Mouse (Mus musculus) granulocyte monocyte progenitor cell, adult 5-6 weeks (primary cell): ENCODE results near the gene Sowaha. TPM values are rescaled to one million over a fixed set of nuclear protein-coding genes. Genes with fewer than 3 reads are reported as not detected.
A peak's percentile ranks its signal among the peaks of the same experiment; 100 is the strongest.
"Not testable (repeated sequence)": the region's sequence is repeated elsewhere in the genome, so short reads cannot be mapped to it uniquely, and the experiment has no call there.

Source experiments
- ATAC-seq: replicated peaks from 2 replicates; pipeline ENCODE4 v1.8.0; 2016; ENCODE audit warnings: mild to moderate bottlenecking, moderate TSS enrichment, inconsistent platforms; ENCODE audit not compliant: poor library complexity, severe bottlenecking
- total RNA-seq, 2 experiments: library from RNA; stranded (forward) in 1 of 2; stranded (reverse) in 1 of 2; fragments of 200-712, 200-1000 nt in 1 of 2; fragments of >200 nt in 1 of 2; fragmentation: Nextera tagmentation in 1 of 2; gene quantifications; 2 replicates each; pipeline ENCODE4 v1.2.3; 2014 to 2017

Gene Sowaha
- total RNA-seq, 2 experiments from 2014 or later: not detected

DNA sequence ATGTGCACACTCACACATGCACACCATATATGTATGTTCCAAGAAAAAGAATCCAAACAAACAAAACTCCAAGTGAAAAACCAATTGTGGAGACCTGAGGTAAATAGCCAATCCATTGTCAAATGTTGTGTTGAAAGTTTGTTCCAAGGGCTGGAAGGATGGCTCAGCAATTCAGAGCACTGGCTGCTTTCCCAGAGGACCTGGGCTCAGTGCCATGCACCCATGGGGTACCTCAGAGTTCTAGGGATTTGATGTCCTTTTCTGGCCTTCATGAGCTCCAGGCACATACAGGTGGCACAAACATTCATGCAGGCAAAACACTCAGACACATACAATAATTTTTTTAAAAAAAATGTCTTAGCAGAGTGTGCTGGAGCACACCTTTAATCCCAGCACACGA, 31.5 kb downstream of the Sowaha start:
- ATAC-seq: no peak

DNA sequence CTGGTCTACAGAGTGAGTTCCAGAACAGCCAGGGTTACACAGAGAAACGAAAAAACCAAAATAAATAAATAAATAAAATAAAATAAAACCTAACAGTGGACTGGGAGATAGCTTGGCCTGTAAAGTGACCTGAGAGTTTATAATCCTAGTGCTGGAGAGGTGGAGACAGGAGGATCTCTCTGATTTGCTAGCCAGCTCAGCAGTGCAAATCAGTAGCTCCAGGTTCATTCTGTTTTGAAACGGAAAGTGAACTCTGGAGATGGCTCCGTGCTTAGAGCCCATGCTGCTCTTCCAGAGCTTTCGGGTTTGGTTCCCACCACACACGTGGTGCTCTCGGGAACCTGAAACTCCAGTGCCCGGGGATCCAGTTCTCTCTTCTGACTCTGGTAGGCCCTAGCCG, 32.1 kb downstream of the Sowaha start:
- ATAC-seq: no peak

DNA sequence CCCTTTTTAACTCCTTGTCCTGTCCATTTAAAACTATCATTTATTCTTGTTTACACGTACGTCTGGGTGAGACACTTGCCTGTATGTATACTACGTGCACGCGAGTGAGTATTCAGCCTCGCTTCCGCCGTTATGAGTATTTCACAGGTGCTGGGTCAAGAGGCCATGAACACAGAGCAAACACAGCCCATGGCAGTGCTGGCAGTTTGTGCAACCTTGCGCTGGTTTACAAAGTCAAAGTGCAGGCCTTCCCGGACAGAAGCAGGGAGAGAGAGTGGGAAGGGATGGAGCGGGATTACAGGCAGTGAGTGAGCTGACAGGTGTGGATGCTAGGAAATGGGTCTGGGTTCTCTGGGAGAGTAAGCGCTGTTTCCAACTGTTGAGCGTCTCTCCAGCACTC, 33.9 kb downstream of the Sowaha start:
- ATAC-seq: no peak

DNA sequence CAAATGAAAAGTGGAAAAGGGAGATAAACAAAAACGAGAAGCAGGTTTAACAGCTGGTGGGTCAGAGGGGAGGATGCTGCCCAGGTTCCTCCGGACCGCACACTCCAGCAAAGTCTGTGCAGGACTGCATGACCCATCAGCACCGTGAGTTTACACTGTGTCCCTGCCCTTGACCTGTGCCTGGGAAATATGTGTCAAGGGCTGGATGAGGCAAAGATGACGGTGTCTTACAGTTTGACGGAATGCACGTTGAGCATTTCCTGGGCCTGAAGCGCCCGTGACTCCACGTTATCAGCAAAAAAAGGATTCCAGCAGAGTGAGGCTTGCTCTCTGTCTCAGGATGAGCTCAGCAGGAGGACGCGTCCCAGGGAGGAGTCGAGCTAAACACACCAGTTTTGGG, 34.5 kb downstream of the Sowaha start:
- ATAC-seq: no peak

DNA sequence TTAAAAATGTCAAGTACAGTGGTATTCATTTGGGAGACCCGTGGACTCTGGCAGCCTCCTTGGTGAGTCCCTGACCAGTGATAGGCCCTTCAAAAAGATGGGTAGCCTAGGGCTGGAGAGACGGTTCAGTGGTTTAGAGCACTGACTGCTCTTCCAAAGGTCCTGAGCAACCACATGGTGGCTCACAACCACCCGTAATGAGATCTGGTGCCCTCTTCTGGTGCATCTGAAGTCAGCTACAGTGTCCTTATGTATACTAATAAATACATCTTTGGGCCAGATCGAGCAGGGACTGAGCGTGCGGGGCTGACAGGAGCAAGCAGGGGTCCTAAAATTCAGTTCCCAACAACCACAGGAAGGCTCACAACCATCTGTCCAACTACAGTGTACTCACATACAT, 36.2 kb downstream of the Sowaha start:
- peak; percentile 30; the same call in 1 of the 2 replicates for ATAC-seq

DNA sequence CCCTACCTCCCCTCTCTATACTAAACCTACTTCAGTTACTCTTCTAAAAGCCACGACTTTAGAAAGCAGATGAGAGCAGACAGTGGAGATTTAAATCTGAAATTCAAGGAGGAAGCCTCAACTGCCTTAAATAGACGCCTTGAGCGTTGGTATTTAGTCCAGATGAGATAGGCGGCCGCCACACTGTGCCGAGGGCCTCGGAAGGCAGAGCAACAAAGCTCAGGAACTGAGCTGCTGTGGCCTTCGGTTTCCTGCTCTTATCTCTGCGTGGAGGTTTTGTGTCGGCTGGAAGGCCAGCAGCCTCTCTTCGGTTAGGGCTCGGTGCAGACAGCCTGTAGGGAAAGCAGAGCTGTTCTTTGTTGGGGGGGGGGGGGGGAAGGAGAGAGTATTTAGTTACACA, 38.2 kb downstream of the Sowaha start:
- ATAC-seq: peak; percentile 22; the same call in 1 of the 2 replicates

DNA sequence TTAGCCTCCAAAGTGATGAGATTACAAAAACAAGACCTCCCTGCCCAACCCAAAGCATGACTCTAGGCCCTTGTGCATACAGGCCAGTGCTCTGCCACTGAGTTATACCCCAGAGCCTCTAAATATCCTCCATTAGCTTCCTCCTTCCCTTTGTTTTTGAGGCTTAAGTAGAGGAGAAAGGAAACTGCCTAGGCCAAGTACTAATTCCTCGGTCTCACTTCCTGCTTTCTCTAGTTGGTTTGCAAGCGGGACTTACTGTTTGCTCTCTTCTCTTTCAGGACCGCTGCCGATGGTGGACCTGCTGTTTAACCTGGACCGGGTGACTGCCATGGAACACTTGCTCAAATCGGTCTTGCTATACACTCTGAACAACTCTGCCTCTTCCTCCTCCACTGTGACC, 43.7 kb downstream of the Sowaha start:
- ATAC-seq: peak; percentile 59

DNA sequence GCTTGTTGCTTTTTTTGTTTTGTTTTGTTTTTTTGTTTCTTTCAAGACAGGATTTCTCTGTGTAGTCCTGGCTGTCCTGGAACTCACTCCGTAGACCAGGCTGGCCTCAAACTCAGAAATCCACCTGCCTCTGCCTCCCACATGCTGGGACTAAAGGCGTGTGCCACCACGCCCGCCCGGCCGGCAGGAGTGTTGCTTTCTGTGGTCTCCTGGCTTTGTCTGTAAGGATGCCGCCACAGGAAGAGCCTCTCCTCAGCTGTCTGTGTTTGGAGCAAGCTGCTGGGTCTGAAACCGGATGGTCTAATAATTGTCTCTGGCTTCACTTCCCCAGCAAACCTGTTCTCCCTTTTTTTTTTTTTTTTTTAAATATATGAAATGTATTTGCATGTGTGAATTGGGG, 44.6 kb downstream of the Sowaha start:
- no peak for ATAC-seq

DNA sequence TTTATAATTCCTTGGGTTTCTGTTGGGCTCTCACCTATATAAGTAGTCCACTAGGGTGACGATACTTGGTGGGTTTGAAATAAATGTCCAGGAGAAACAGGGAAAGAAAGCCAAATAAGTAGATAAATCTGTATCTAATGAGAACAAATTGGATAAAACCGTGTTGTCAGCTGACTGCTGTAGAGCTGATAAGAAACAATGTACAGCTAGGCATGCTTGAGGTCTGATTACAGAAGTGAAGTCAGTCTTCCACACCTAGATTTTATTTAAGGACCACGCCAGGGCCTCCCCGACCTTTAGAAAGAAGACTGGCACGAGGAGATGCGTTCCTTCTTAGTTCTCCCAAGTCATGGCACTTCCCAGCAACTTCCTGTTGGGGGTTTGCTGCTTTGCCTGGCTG, 47.0 kb downstream of the Sowaha start:
- ATAC-seq: no peak

DNA sequence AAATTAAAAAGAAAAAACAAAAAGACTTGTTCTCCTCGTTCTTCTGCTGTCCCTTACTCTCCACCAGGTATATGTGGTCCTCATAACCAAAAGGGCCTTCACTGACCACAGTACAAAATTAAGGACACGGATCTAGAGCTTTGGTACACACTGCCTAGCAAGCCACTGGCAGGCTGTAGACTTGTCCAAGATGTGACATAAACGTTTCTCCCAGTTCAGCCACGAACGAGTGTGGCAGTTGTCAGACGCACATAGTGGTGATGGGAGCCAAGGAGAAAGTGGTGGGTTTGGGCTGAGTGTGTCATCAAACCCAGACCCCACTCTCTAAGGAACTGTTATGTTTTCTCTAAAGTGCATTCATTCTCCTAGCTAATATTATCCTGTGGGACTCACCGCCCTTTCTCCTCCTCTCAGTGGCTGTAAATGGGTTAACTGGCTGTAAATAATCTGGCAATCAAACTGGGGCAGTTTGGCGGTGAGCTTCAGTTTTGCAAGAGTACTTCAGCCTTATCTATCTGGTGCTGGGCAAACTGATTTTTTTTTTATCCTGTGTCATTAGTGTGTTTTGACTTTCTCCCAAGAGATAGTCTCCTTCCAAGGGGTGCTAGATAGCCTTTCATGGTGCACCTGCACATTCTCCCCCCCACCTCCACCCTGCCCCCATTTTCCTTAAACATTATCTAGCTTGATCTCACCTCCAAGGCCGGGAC, 48.6 kb downstream of the Sowaha start:
- ATAC-seq: no peak

DNA sequence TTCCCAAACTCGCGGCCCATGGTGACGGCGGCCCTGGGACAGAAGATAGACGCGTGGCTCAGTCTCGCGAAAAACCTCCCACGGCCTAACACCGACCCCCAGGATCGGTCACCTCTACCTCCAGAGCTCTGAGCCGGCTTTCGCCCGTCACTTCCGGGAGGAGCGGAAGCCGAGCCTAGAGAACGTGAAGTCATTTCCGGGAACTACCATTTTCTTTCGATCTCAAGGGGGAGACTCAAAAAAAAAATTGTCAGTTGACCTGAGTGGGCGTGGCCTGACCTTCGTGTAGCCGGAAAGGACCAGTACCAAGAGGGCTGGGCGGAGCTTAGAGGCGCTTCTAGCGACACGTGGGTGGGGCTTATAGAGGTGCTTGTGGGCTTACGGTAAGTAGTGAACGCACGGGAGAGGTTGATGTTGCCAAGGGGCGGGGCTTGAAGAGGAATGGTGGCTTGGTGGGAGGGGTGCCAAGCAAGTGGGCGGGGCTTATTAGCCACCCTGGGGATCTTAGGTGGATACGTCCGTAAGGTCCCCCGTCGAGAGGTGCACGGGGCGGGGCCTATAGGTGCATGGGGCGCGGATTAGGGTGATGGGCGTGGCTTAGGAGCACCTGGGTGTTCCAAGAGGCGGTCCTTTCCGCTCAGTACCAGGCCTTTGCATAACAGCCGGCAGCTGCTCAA, 49.3 kb downstream of the Sowaha start, which contains the start of the genes Uqcrq and Gdf9:
TSS of gene Uqcrq (minus strand) at position 162 of the 677 bp plus-strand sequence.
TSS of gene Gdf9 (plus strand) at position 354 of the 677 bp plus-strand sequence.
- ATAC-seq: peak; percentile 85

DNA sequence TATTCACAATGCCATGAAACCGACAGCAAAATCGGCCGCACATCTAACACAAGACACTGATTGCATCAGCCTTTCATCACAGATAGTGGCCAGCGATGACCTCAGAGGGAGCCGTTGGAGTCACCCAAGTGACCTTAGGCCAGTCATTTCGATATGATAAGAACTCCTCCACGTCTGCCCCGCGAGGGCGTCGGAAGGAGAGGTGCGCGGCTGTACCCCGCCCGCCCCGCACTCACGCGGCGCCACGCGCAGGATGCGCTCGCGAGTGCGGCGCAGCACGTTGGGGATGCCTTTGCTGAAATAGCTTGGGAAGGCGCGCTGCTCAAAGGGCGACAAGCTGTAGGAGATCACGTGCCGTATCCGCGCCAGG, 49.8 kb downstream of the Sowaha start:
- ATAC-seq: peak; percentile 52

DNA sequence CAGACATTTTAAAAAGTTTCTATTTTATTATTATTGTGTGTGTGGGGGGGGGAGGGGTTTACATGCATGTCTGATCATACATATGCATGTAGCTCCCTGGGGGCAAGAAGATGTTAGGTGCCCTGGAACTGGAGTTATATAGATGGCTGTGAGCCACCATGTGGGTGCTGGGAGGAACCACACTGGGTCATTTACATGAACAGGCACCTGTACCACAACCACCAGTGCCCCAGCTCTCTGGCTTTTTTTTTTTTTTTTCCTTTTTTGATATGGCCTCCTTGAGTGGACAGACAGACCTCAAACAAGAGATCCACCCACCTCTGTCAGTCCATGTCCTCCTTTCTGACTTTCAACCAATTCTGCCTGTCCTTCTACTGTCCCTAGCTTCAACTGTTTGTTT, 50.9 kb downstream of the Sowaha start:
- no peak for ATAC-seq

DNA sequence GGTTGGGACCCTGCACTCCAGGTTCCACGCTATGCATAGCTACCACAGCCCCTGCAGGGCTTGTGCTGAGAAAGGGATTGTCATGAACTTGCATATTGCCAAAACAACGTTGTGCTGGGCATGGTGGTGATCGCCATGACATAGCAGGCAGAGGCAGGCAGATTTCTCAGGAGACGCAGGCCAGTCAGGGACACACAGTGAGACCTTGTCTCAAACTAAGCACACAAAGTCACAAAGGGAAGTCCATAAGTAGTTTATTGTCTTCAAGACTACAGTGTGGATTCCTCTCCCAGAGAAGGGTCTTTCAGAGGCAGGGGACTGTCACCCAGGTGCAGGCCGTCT, 51.4 kb downstream of the Sowaha start:
- ATAC-seq: no peak

DNA sequence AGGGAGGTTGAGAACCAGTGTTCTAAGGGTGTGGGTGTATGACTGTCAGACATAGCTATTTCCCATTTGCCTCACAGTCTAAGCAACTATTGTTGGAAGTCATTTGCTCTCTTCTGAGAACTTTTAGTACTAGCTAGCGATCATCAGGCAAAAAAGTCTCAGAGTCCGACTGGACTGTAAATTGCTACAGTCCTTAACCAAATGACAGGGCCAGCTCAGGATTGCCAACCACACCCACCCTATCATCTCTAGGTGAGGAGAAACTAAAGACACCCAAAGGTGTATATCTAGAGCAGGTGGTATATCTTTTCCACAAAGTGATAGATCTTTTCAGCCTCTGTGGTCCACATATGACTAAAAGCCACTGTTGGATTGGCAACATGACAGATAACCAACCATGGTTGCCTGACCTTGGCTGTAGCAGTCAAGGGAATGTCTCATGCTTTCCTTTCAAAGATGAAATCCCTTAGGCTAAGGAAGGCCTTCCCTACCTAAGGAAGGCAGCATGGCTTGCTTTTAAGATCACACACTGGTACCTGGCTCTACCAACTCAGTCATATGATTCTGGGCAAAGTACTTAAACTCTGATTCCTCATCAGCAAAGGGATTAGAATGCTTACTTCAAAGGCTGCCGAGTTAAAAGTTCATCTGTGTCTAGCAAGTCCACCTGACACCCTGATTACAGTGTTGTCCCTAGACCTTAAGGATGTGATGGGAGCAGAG, 51.9 kb downstream of the Sowaha start:
- no peak for ATAC-seq

DNA sequence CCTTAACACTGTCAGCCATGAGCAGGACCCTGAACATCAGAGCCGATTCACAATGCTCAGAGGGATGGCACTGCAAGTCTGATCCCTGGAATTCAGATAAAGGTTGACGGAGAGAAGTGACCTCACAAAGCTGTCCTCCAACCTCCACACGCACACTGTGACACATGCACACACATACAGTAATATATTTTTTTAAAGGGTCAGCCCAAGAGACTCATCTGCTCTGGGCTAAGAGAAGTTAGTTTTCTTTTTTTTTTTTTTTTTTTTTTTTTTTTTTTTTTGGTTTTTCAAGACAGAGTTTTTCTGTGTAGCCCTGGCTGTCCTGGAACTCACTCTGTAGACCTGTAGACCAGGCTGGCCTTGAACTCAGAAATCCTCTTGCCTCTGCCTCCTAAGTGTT, 53.2 kb downstream of the Sowaha start:
- ATAC-seq: not testable (repeated sequence)

Other genes starting within 250 kb of the Sowaha start
- 120 and 123 TPM in 2 replicates for gene Hspa4, start 179.8 kb downstream of the Sowaha start, total RNA-seq (2014; fragmentation: Nextera tagmentation)
- 507 and 516 TPM in 2 replicates for gene Hspa4, start 179.8 kb downstream of the Sowaha start, total RNA-seq (2017)
- 18.5 TPM in 2 replicates for gene Zcchc10, start 155.6 kb downstream of the Sowaha start, total RNA-seq (2014; fragmentation: Nextera tagmentation)
- gene Zcchc10, start 155.6 kb downstream of the Sowaha start, total RNA-seq (2017): 7.4 and 10.3 TPM in 2 replicates
- gene Aff4, start 129.4 kb downstream of the Sowaha start, total RNA-seq (2014; fragmentation: Nextera tagmentation): 52.9 and 69.9 TPM in 2 replicates
- gene Aff4, start 129.4 kb downstream of the Sowaha start, total RNA-seq (2017): 42.4 and 95.9 TPM in 2 replicates
- gene Leap2, start 57.1 kb downstream of the Sowaha start, total RNA-seq (2014; fragmentation: Nextera tagmentation): not detected in 2 replicates
- not detected in 2 replicates for gene Leap2, start 57.1 kb downstream of the Sowaha start, total RNA-seq (2017)
- gene Uqcrq, start 49.4 kb downstream of the Sowaha start, total RNA-seq (2014; fragmentation: Nextera tagmentation): 221 and 287 TPM in 2 replicates
- 66.7 and 91.9 TPM in 2 replicates for gene Uqcrq, start 49.4 kb downstream of the Sowaha start, total RNA-seq (2017)
- gene Gdf9, start 49.3 kb downstream of the Sowaha start, total RNA-seq (2014; fragmentation: Nextera tagmentation): 1.1 and 1.2 TPM in 2 replicates
- 0.39 and 0.57 TPM in 2 replicates for gene Gdf9, start 49.3 kb downstream of the Sowaha start, total RNA-seq (2017)
- gene Gm10447, start 23.2 kb downstream of the Sowaha start, total RNA-seq (2014; fragmentation: Nextera tagmentation): not detected in 2 replicates
- not detected in 2 replicates for gene Gm10447, start 23.2 kb downstream of the Sowaha start, total RNA-seq (2017)
- 0.30 TPM in 1 of 2 replicates, not detected in the other for gene Shroom1, start 23.1 kb downstream of the Sowaha start, total RNA-seq (2014; fragmentation: Nextera tagmentation)
- not detected in 2 replicates for gene Shroom1, start 23.1 kb downstream of the Sowaha start, total RNA-seq (2017)
- gene Gm9837, start 9.8 kb downstream of the Sowaha start, total RNA-seq (2014; fragmentation: Nextera tagmentation): not detected in 2 replicates
- gene Gm9837, start 9.8 kb downstream of the Sowaha start, total RNA-seq (2017): not detected in 2 replicates
- not detected in 2 replicates for gene Gm9945, start 108 bp downstream of the Sowaha start, total RNA-seq (2014; fragmentation: Nextera tagmentation)
- gene Gm9945, start 108 bp downstream of the Sowaha start, total RNA-seq (2017): not detected in 2 replicates
- 4.4 and 4.9 TPM in 2 replicates for gene Sept8, start 39.0 kb upstream of the Sowaha start, total RNA-seq (2014; fragmentation: Nextera tagmentation)
- 4.4 and 5.7 TPM in 2 replicates for gene Sept8, start 39.0 kb upstream of the Sowaha start, total RNA-seq (2017)
- 7.5 and 11.8 TPM in 2 replicates for gene Kif3a, start 87.1 kb upstream of the Sowaha start, total RNA-seq (2014; fragmentation: Nextera tagmentation)
- gene Kif3a, start 87.1 kb upstream of the Sowaha start, total RNA-seq (2017): 2.4 and 5.7 TPM in 2 replicates
- gene Il4, start 138.4 kb upstream of the Sowaha start, total RNA-seq (2014; fragmentation: Nextera tagmentation): 1.5 TPM in 1 of 2 replicates, not detected in the other
- gene Il4, start 138.4 kb upstream of the Sowaha start, total RNA-seq (2017): not detected in 2 replicates
- not detected in 2 replicates for gene Il13, start 154.4 kb upstream of the Sowaha start, total RNA-seq (2014; fragmentation: Nextera tagmentation)
- gene Il13, start 154.4 kb upstream of the Sowaha start, total RNA-seq (2017): not detected in 2 replicates
- gene Rad50, start 227.0 kb upstream of the Sowaha start, total RNA-seq (2014; fragmentation: Nextera tagmentation): 58.0 and 59.9 TPM in 2 replicates
- gene Rad50, start 227.0 kb upstream of the Sowaha start, total RNA-seq (2017): 67.4 and 85.2 TPM in 2 replicates
- gene Il5, start 240.5 kb upstream of the Sowaha start, total RNA-seq (2014; fragmentation: Nextera tagmentation): not detected in 2 replicates
- gene Il5, start 240.5 kb upstream of the Sowaha start, total RNA-seq (2017): not detected in 2 replicates